Mouse (Mus musculus) layer of hippocampus, postnatal 10 days (tissue): Measurements from ENCODE around the gene Zc3hav1. TPM values are rescaled to one million over a fixed set of nuclear protein-coding genes. Genes with fewer than 3 reads are reported as not detected.
A peak's percentile ranks its signal among the peaks of the same experiment; 100 is the strongest.

Experiments
- DNase-seq, 2 experiments: peaks; one replicate each; pipeline ENCODE4 v3.0.0; 2021; ENCODE audit warnings: low spot score in 2 of 2
- total RNA-seq, 2 experiments: library from RNA; stranded (reverse); gene quantifications; 2 replicates each; pipeline ENCODE4 v1.2.3; 2021

The Zc3hav1 gene
- total RNA-seq, 2 experiments from 2014 or later, result 3.0 to 3.1 TPM

GRCm38 (mm10) chr6:38353181-38353580, 1.2 kb downstream of the Zc3hav1 start:
- no peak for DNase-seq

- DNase-seq, result no peak
Measured at GRCm38 (mm10) chr6:38352451-38352850, 2.0 kb downstream of the Zc3hav1 start.

- DNase-seq, result no peak
Measured at GRCm38 (mm10) chr6:38351930-38352329, 2.5 kb downstream of the Zc3hav1 start.

GRCm38 (mm10) chr6:38349806-38350205, 4.6 kb downstream of the Zc3hav1 start:
- no peak for DNase-seq

- DNase-seq, result no peak
Measured at GRCm38 (mm10) chr6:38348811-38349453, 5.5 kb downstream of the Zc3hav1 start.

- no peak for DNase-seq
Measured at GRCm38 (mm10) chr6:38347875-38348274, 6.5 kb downstream of the Zc3hav1 start.

GRCm38 (mm10) chr6:38345796-38346195, 8.6 kb downstream of the Zc3hav1 start:
- no peak for DNase-seq

GRCm38 (mm10) chr6:38344006-38344670, 10.3 kb downstream of the Zc3hav1 start:
- DNase-seq, result no peak

- no peak for DNase-seq
Measured at GRCm38 (mm10) chr6:38343581-38343980, 10.8 kb downstream of the Zc3hav1 start.

GRCm38 (mm10) chr6:38342666-38342992, 11.8 kb downstream of the Zc3hav1 start:
- no peak for DNase-seq

GRCm38 (mm10) chr6:38341751-38342665, 12.4 kb downstream of the Zc3hav1 start:
- no peak for DNase-seq

- no peak for DNase-seq
Measured at GRCm38 (mm10) chr6:38339078-38339477, 15.3 kb downstream of the Zc3hav1 start.

GRCm38 (mm10) chr6:38337951-38338350, 16.5 kb downstream of the Zc3hav1 start:
- no peak for DNase-seq

- no peak for DNase-seq
Measured at GRCm38 (mm10) chr6:38337166-38337705, 17.2 kb downstream of the Zc3hav1 start.

- DNase-seq, result no peak
Measured at GRCm38 (mm10) chr6:38335264-38335663, 19.1 kb downstream of the Zc3hav1 start.

GRCm38 (mm10) chr6:38326596-38326995, 27.8 kb downstream of the Zc3hav1 start:
- DNase-seq, result peak; percentile 44 to 65

GRCm38 (mm10) chr6:38320621-38321020, 33.8 kb downstream of the Zc3hav1 start:
- no peak for DNase-seq

- no peak for DNase-seq
Measured at GRCm38 (mm10) chr6:38316050-38316449, 38.4 kb downstream of the Zc3hav1 start.

GRCm38 (mm10) chr6:38309741-38310140, 44.7 kb downstream of the Zc3hav1 start:
- DNase-seq, result no peak

- no peak for DNase-seq
Measured at GRCm38 (mm10) chr6:38304981-38305380, 49.4 kb downstream of the Zc3hav1 start.

- DNase-seq, result peak; percentile 68 to 76
Measured at GRCm38 (mm10) chr6:38298761-38299401, 55.5 kb downstream of the Zc3hav1 start, which contains the start of gene Zc3hav1l. Zc3hav1l (minus strand) TSS chr6:38299259.
